ENCODE assay signal across 29 mouse cellular contexts in genomic region chr16:25723131-25723530, GRCm38 (mm10). TPM values are rescaled to one million over a fixed set of nuclear protein-coding genes. Genes with fewer than 3 reads are reported as not detected.
A peak's percentile ranks its signal among the peaks of the same experiment; 100 is the strongest.
DNase-seq lines count a peak whose midpoint lies in the region; ATAC-seq and TF ChIP-seq lines count a peak whose summit lies in the region.
"Had no signal": no experiment of that assay in that cellular context is flagged by ENCODE, and none has a peak within 500 bp of the region (broad histone marks: within the 10 kb centered on the region; RNA-seq: fewer than 3 reads in every experiment).

No protein-coding gene starts in this region.

- WGBS in embryonic facial prominence, embryonic 14.5 days, result 65% methylated on average over 5 of the region's 5 CpGs
- 83% methylated on average over 5 of the region's 5 CpGs for WGBS in embryonic facial prominence, embryonic 10.5 days
- WGBS in hindbrain, embryonic 16.5 days, result 73% methylated on average over 5 of the region's 5 CpGs

- no peaks in the 10 kb centered on the region for H3K4me1 ChIP-seq in embryonic facial prominence, embryonic 14.5 days (ENCODE audit: control insufficient read depth, insufficient read depth, low read length)
- no peaks in the 10 kb centered on the region for H3K4me1 ChIP-seq in embryonic facial prominence, embryonic 10.5 days
- H3K4me1 ChIP-seq in hindbrain, embryonic 16.5 days (ENCODE audit: control insufficient read depth, insufficient read depth, low read depth, low read length), result no peaks in the 10 kb centered on the region
- H3K4me1 ChIP-seq: heart, embryonic 15.5 days; hindbrain, embryonic 10.5 days; hindbrain, embryonic 15.5 days; stomach, embryonic 15.5 days had no signal

- no peaks in the 10 kb centered on the region for H3K27me3 ChIP-seq in embryonic facial prominence, embryonic 14.5 days (replicated peaks; ENCODE audit: control insufficient read depth, insufficient read depth, low read length)
- no peaks in the 10 kb centered on the region for H3K27me3 ChIP-seq in embryonic facial prominence, embryonic 10.5 days (replicated peaks; ENCODE audit: low read depth, poor library complexity, severe bottlenecking)
- H3K27me3 ChIP-seq in myocyte (ENCODE audit: control insufficient read depth, insufficient read depth, insufficient read length), result no peaks in the 10 kb centered on the region
- no peaks in the 10 kb centered on the region for H3K27me3 ChIP-seq in hindbrain, embryonic 16.5 days (replicated peaks; ENCODE audit: control insufficient read depth, insufficient read depth, low read length)
- H3K27me3 ChIP-seq: heart, embryonic 15.5 days; hindbrain, embryonic 15.5 days; stomach, embryonic 15.5 days had no signal

- intact Hi-C loops in heart, postnatal 25 days (cut with DNase I), result no loop called here

- peak; percentile 58 for DNase-seq in embryonic facial prominence, embryonic 14.5 days (ENCODE audit: low spot score)
- DNase-seq in embryonic facial prominence, embryonic 10.5 days (ENCODE audit: low spot score), result no peak
- DNase-seq in heart, adult 9 months (ENCODE audit: low spot score in 2 of 2), result peak; percentile 8 to 40
- DNase-seq in heart, postnatal 25 days (ENCODE audit: low spot score), result no peak
- DNase-seq in Muller cell, postnatal 12 days (ENCODE audit: inconsistent ontology term), result peak; percentile 74
- DNase-seq: adrenal gland, postnatal 36 days; cerebellum, adult 8-10 months; cerebellum, postnatal 25 days; gastrocnemius, postnatal 14 days; kidney, adult 2 months; kidney, postnatal 36 days; liver; lung, adult 2 months; lung, postnatal 10 days; midbrain, embryonic 14.5 days; right cerebral cortex, postnatal 25 days had no signal

- H3K79me2 ChIP-seq in myocyte (ENCODE audit: control insufficient read depth, insufficient read depth), result no peaks in the 10 kb centered on the region

- H3K4me2 ChIP-seq in embryonic facial prominence, embryonic 14.5 days (ENCODE audit: low read depth, low read length), result no peak overlapping the region
- peak overlapping the region; percentile 22 for H3K4me2 ChIP-seq in myocyte (ENCODE audit: low read depth)
- no peak overlapping the region for H3K4me2 ChIP-seq in hindbrain, embryonic 16.5 days (ENCODE audit: low read length)
- H3K4me2 ChIP-seq: heart, embryonic 15.5 days; hindbrain, embryonic 15.5 days; stomach, embryonic 15.5 days had no signal

- H3K27ac ChIP-seq in embryonic facial prominence, embryonic 14.5 days (replicated peaks; ENCODE audit: low read depth, low read length), result no peak overlapping the region
- H3K27ac ChIP-seq in embryonic facial prominence, embryonic 10.5 days (replicated peaks), result no peak overlapping the region
- H3K27ac ChIP-seq in hindbrain, embryonic 16.5 days (ENCODE audit: low read depth, low read length), result no peak overlapping the region
- H3K27ac ChIP-seq: heart, embryonic 15.5 days; hindbrain, embryonic 10.5 days; hindbrain, embryonic 15.5 days; layer of hippocampus, adult 2 months; left cerebral cortex, adult 2 months; liver, embryonic 14.5 days; macrophage; stomach, embryonic 15.5 days had no signal

- no peak overlapping the region for H3K9ac ChIP-seq in embryonic facial prominence, embryonic 14.5 days (ENCODE audit: low read depth, low read length)
- H3K9ac ChIP-seq in hindbrain, embryonic 16.5 days (ENCODE audit: low read depth, low read length), result no peak overlapping the region
- H3K9ac ChIP-seq: heart, embryonic 15.5 days; hindbrain, embryonic 15.5 days; liver, embryonic 14.5 days; stomach, embryonic 15.5 days had no signal

- peak; percentile 68 for ATAC-seq in embryonic facial prominence, embryonic 14.5 days (ENCODE audit: low read depth)
- ATAC-seq in hindbrain, embryonic 16.5 days, result no peak

- H3ac ChIP-seq in myocyte (ENCODE audit: control insufficient read depth, insufficient read length), result no peak overlapping the region

- no peak overlapping the region for H3K4me3 ChIP-seq in embryonic facial prominence, embryonic 14.5 days (ENCODE audit: low read depth, low read length)
- H3K4me3 ChIP-seq in embryonic facial prominence, embryonic 10.5 days, result no peak overlapping the region
- no peak overlapping the region for H3K4me3 ChIP-seq in myocyte
- H3K4me3 ChIP-seq in hindbrain, embryonic 16.5 days (ENCODE audit: low read length), result no peak overlapping the region
- H3K4me3 ChIP-seq: heart, embryonic 15.5 days; hindbrain, embryonic 10.5 days; hindbrain, embryonic 15.5 days; layer of hippocampus, adult 2 months; left cerebral cortex, adult 2 months; stomach, embryonic 15.5 days had no signal

- H3K36me3 ChIP-seq in embryonic facial prominence, embryonic 14.5 days (ENCODE audit: control insufficient read depth, insufficient read depth, low read length), result no peaks in the 10 kb centered on the region
- no peaks in the 10 kb centered on the region for H3K36me3 ChIP-seq in embryonic facial prominence, embryonic 10.5 days (replicated peaks)
- H3K36me3 ChIP-seq in myocyte (ENCODE audit: control insufficient read depth, insufficient read depth), result no peaks in the 10 kb centered on the region
- no peaks in the 10 kb centered on the region for H3K36me3 ChIP-seq in hindbrain, embryonic 16.5 days (ENCODE audit: control insufficient read depth, insufficient read depth, low read length)
- H3K36me3 ChIP-seq: heart, embryonic 15.5 days; hindbrain, embryonic 10.5 days; hindbrain, embryonic 15.5 days; stomach, embryonic 15.5 days had no signal

- no peaks in the 10 kb centered on the region for H3K9me3 ChIP-seq in embryonic facial prominence, embryonic 14.5 days (ENCODE audit: control insufficient read depth, low read length)
- H3K9me3 ChIP-seq in embryonic facial prominence, embryonic 10.5 days, result no peaks in the 10 kb centered on the region
- no peaks in the 10 kb centered on the region for H3K9me3 ChIP-seq in hindbrain, embryonic 16.5 days (ENCODE audit: control insufficient read depth, low read length)
- H3K9me3 ChIP-seq: heart, embryonic 15.5 days; hindbrain, embryonic 10.5 days; hindbrain, embryonic 15.5 days; stomach, embryonic 15.5 days had no signal

- TF ChIP-seq POLR2A in myocyte (IDR thresholded peaks at IDR 0.05; ENCODE audit: insufficient read length, low read depth), result no peak

TF ChIP-seq in myocyte, 11 proteins besides CTCF, POLR2A, EP300 and RAD21:
- TF ChIP-seq CEBPB (IDR thresholded peaks at IDR 0.05; ENCODE audit: insufficient read depth, poor library complexity, severe bottlenecking), result no peak; the same call in 1 of the 2 replicates
- TF ChIP-seq USF1 (IDR thresholded peaks at IDR 0.05; ENCODE audit: low read depth), result no peak
- no peak for TF ChIP-seq POLR2AphosphoS2 (IDR thresholded peaks at IDR 0.05; ENCODE audit: insufficient read length, low read depth)
- peak in 1 of 3 experiments; percentile 8 for TF ChIP-seq MYOG (IDR thresholded peaks at IDR 0.05; ENCODE audit: control insufficient read depth in 1 of 3, insufficient read depth in 1 of 3, insufficient read length in 2 of 3, low read depth in 2 of 3)
- TF ChIP-seq MYOD1 (IDR thresholded peaks at IDR 0.05; ENCODE audit: control insufficient read depth in 1 of 3, insufficient read length in 2 of 3, low read depth in 2 of 3), result peak in 2 of 3 experiments; percentile 67 to 68

RNA-seq across cellular contexts. Expression of gene Trp63, which starts 39.6 kb away (rescaled TPM):
- polyA plus RNA-seq in embryonic facial prominence, embryonic 14.5 days (2014; fragmentation: Nextera tagmentation; extraction: Ambion mirVana), result 35.8 and 40.8 TPM in 2 replicates
- polyA plus RNA-seq in embryonic facial prominence, embryonic 10.5 days (2016; fragmentation: Nextera tagmentation; extraction: Ambion mirVana), result 30.1 and 31.6 TPM in 2 replicates
- under 1 TPM; 0.28 to 0.62 TPM for total RNA-seq in heart, postnatal 25 days (2021)
- 11.9 TPM for polyA plus RNA-seq in myocyte (2012; fragmentation: generic; extraction: Trizol)
- 0.14 and 0.18 TPM in 2 replicates for polyA plus RNA-seq in hindbrain, embryonic 16.5 days (2015; fragmentation: Nextera tagmentation; extraction: Ambion mirVana)
- total RNA-seq: granulocyte monocyte progenitor cell, adult 5-6 weeks; megakaryocyte-erythroid progenitor cell, adult 5-6 weeks; MEL had no signal
- polyA plus RNA-seq: macrophage had no signal

Comparison
In these comparisons a context has a peak if more than half of its experiments do, and no peak if none do; other contexts are left out.
1. DNase-seq: peak in embryonic facial prominence, embryonic 14.5 days (single experiment), heart, adult 9 months (2 of 2) and Muller cell, postnatal 12 days (single experiment); none in embryonic facial prominence, embryonic 10.5 days (single experiment) and heart, postnatal 25 days (single experiment).
2. RNA of gene Trp63, which starts 39.6 kb away (polyA plus RNA-seq): 35.8 to 40.8 TPM in embryonic facial prominence, embryonic 14.5 days, 30.1 to 31.6 TPM in embryonic facial prominence, embryonic 10.5 days and 11.9 TPM in myocyte (single experiment); 0.14 to 0.18 TPM in hindbrain, embryonic 16.5 days; every median in the first group is over 10 times any median in the second.